Mouse (Mus musculus) gastrocnemius, postnatal 10 days (tissue): ENCODE measurements around the gene H60c. TPM values are rescaled to one million over a fixed set of nuclear protein-coding genes. Genes with fewer than 3 reads are reported as not detected.
"Not testable (repeated sequence)": the region's sequence is repeated elsewhere in the genome, so short reads cannot be mapped to it uniquely, and the experiment has no call there.

ENCODE experiments used
- DNase-seq: peaks from one replicate; pipeline ENCODE4 v3.0.0; 2021; ENCODE audit warnings: mixed read lengths
- long read RNA-seq, 2 experiments: library from polyadenylated mRNA; stranded (forward); transcript quantifications; one replicate each; pipeline ENCODE4 v2.0.0; 2021
- total RNA-seq, 2 experiments: library from RNA; stranded (reverse); gene quantifications; 2 replicates each; pipeline ENCODE4 v1.2.3; 2021

H60c gene
- not detected for total RNA-seq
- long read RNA-seq, experiment 1, result 0 reads
- long read RNA-seq, experiment 2, result 0 reads

GRCm38 (mm10) chr10:3267671-3268070 is at the start of gene H60c:
H60c (minus strand) TSS chr10:3267771.
- no peak for DNase-seq

GRCm38 (mm10) chr10:3308821-3309206 is 41.2 kb upstream of the H60c start:
- DNase-seq, result no peak

DNA sequence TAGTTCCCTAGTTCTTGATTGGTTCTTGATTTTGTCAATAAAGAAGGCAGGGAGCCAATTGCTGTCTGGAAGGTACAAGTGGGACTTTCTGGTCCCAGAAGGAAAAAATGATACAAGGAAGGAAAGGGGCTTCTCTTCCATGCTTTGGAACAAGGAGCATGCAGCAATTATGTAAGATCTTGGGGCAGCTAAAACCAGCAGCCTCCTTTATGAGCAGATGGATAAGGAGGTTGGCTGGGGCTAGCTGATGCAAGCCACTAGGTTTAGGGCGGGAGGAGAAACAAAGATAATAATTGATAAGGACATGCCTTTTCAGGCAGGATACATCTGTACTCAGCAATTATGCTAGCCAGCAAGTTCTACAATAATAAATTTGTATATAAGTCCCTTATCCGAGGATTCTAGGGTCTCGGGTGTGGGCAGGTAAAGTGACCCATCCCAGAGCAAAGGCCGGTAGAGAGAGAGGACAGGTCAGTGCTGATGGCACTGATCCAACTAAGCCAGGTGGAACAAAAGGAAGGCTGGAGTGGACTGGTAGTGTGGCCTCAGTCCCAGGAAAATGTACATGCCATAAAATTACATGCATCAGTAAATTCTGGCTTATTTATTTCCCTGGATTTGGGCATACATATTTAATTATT is 40.7 kb upstream of the H60c start:
- DNase-seq, result no peak

GRCm38 (mm10) chr10:3307752-3308151 is 40.2 kb upstream of the H60c start:
- no peak for DNase-seq

DNA sequence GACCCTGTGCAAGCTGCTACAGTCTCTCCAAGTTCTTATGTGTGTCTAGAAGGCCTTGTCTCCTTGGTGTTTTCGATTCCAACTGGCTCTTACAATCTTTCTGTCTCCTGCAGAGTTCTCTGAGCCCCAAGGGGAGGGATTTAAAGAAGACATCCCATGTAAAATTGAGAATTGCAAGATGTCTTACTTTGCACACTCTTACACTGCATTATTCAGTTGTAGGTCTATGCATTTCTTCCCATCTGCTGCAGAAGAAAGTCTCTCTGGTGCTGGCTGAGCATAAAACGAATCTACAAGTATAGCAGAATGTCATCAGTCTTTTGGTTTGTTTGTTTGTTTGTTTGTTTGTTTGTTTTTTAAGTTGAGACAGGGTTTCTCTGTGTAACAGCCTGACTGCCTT is 26.4 kb upstream of the H60c start:
- no peak for DNase-seq

GRCm38 (mm10) chr10:3281047-3281446 is 13.5 kb upstream of the H60c start:
- no peak for DNase-seq

GRCm38 (mm10) chr10:3274065-3274464 is 6.5 kb upstream of the H60c start:
- DNase-seq, result no peak

- DNase-seq, result no peak
Observed at GRCm38 (mm10) chr10:3271036-3271435, 3.5 kb upstream of the H60c start.

GRCm38 (mm10) chr10:3266729-3267128 is 842 bp downstream of the H60c start:
- DNase-seq, result no peak

GRCm38 (mm10) chr10:3262784-3263183 is 4.8 kb downstream of the H60c start:
- no peak for DNase-seq

DNA sequence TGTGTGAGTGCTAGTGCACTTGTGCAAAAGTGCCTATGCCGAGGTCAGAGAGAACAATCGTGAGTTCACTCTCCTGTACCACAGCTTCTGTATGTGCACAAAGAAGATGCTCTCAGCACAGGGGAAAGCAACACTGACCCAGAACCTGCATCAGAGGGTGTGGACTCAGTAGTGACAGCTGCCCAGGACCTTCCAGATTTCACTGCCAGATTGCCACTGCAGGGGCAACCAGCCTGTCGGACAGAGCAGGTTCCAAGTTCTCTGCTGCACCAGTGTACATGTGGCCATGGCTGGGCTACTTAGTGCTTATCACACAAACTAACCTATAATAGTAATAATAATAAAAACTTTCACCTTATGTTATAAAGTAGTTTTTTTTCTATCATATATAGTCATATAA is 10.2 kb downstream of the H60c start:
- DNase-seq, result no peak

GRCm38 (mm10) chr10:3238436-3238835 is 29.1 kb downstream of the H60c start:
- not testable (repeated sequence) for DNase-seq

- DNase-seq, result no peak
Observed at GRCm38 (mm10) chr10:3236638-3237270, 30.8 kb downstream of the H60c start.

DNA sequence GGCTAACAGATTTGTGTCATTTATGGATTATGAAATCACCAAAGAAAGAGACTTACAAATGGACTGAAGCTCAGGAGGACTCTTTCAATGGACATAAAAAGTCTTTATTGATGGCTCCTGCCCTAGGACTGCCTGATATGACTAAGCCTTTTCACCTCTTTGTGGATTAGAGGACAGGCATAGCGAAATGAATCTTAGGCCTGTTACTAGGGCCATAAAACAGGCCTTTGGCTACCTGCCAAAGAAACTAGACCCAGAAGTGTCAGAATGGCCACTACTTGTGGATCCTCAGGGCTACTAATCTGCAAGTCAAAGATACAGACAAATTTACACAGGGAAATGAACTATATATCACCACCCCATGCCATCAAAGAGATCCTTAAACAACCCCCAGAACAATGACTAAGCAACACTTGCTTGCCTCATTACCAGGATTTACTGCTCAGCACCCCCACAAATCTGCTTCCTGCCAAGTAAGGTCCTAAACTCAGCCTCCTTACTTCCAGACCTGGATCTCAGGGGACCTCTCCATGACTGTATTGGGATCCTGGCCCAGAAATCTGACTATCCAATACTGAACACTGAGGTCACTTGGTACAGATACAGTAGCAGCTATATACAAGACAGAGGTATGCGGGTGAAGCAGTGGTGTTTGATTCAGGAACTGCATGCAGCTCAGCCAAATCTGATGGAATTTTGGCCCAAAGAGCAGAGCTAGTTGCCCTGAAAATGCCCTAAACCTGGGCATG is 39.0 kb downstream of the H60c start:
- no peak for DNase-seq

Other genes starting within 250 kb of the H60c start
- gene Ppp1r14c, start 98.3 kb upstream of the H60c start, total RNA-seq, result 100 to 1,000 TPM; 102 to 106 TPM